Mouse (Mus musculus) MEL (cell line): ENCODE results near the gene Gm17651.

Source experiments
- CTCF ChIP-seq, 3 experiments: IDR thresholded peaks in 2 of 3; conservative IDR thresholded peaks in 1 of 3; 2 replicates each; pipeline ENCODE4 v1.5.1; 2011 to 2012; ENCODE audit warnings: low read length in 3 of 3, low read depth in 2 of 3, mild to moderate bottlenecking in 2 of 3, improper control_type of control experiment in 1 of 3, inconsistent platforms in 1 of 3, mixed read lengths in 1 of 3, moderate library complexity in 1 of 3; ENCODE audit not compliant: control insufficient read depth in 1 of 3, insufficient read depth in 1 of 3, poor library complexity in 1 of 3, severe bottlenecking in 1 of 3
- E2F4 ChIP-seq: IDR thresholded peaks from 2 replicates; pipeline ENCODE4 v1.6.1; 2011; ENCODE audit warnings: low read depth, low read length, improper control_type of control experiment, borderline replicate concordance
- EP300 ChIP-seq, 2 experiments: IDR thresholded peaks; 2 replicates each; pipeline ENCODE4 v1.6.1; 2011; ENCODE audit warnings: improper control_type of control experiment in 2 of 2, low read length in 2 of 2, low read depth in 1 of 2, mild to moderate bottlenecking in 1 of 2
- KAT2A ChIP-seq: conservative IDR thresholded peaks from 2 replicates; pipeline ENCODE4 v1.6.1; 2012; ENCODE audit warnings: low read depth, low read length, improper control_type of control experiment, inconsistent platforms
- MAX ChIP-seq: IDR thresholded peaks from 2 replicates; pipeline ENCODE4 v1.6.1; 2011; ENCODE audit warnings: low read length, improper control_type of control experiment
- NRF1 ChIP-seq: IDR thresholded peaks from 2 replicates; pipeline ENCODE4 v1.6.1; 2014; ENCODE audit warnings: low read depth, mild to moderate bottlenecking, inconsistent platforms, low read length, improper control_type of control experiment, moderate library complexity; ENCODE audit not compliant: poor library complexity, insufficient read depth, severe bottlenecking
- POLR2A ChIP-seq, 2 experiments: IDR thresholded peaks; 2 replicates each; pipeline ENCODE4 v1.6.1; 2011 to 2012; ENCODE audit warnings: low read length in 2 of 2, mild to moderate bottlenecking in 2 of 2, control low read depth in 1 of 2, improper control_type of control experiment in 1 of 2, low read depth in 1 of 2, moderate library complexity in 1 of 2; ENCODE audit not compliant: control insufficient read depth in 1 of 2, insufficient read depth in 1 of 2, poor library complexity in 1 of 2
- POLR2AphosphoS5 ChIP-seq: IDR thresholded peaks from 2 replicates; pipeline ENCODE4 v1.6.1; 2012; ENCODE audit warnings: low read depth, borderline replicate concordance, mild to moderate bottlenecking, inconsistent platforms, low read length, moderate library complexity, mixed read lengths
- SMC3 ChIP-seq: IDR thresholded peaks from 2 replicates; pipeline ENCODE4 v1.6.1; 2011; ENCODE audit warnings: low read depth, low read length, improper control_type of control experiment
- TAL1 ChIP-seq: IDR thresholded peaks from 2 replicates; pipeline ENCODE4 v1.6.1; 2012; ENCODE audit warnings: mild to moderate bottlenecking, inconsistent platforms, low read length, moderate library complexity, mixed read lengths
- UBTF ChIP-seq: IDR thresholded peaks from 2 replicates; pipeline ENCODE4 v1.6.1; 2012; ENCODE audit warnings: low read depth, mild to moderate bottlenecking, inconsistent platforms, low read length, improper control_type of control experiment, moderate library complexity, borderline replicate concordance; ENCODE audit not compliant: insufficient read depth
- USF1 ChIP-seq: IDR thresholded peaks from 2 replicates; pipeline ENCODE4 v1.6.1; 2014; ENCODE audit warnings: low read depth, mild to moderate bottlenecking, inconsistent platforms, low read length, improper control_type of control experiment, moderate library complexity
- USF2 ChIP-seq, 2 experiments: IDR thresholded peaks; 2 replicates each; pipeline ENCODE4 v1.6.1; 2011 to 2012; ENCODE audit warnings: improper control_type of control experiment in 2 of 2, low read length in 2 of 2, borderline replicate concordance in 1 of 2, inconsistent platforms in 1 of 2, low read depth in 1 of 2, mild to moderate bottlenecking in 1 of 2; ENCODE audit not compliant: insufficient read depth in 1 of 2
- ZNF384 ChIP-seq: IDR thresholded peaks from 2 replicates; pipeline ENCODE4 v1.6.1; 2012; ENCODE audit warnings: low read depth, mild to moderate bottlenecking, inconsistent platforms, low read length, improper control_type of control experiment

GRCm38 (mm10) chr3:97678416-97678815 is 3.9 kb upstream of the Gm17651 start:
- TF ChIP-seq CTCF (IDR thresholded peaks at IDR 0.05 in 2 of 3, conservative IDR thresholded peaks at IDR 0.05 in 1 of 3; ENCODE audit: control insufficient read depth in 1 of 3, insufficient read depth in 1 of 3, low read depth in 2 of 3, low read length in 3 of 3, poor library complexity in 1 of 3, severe bottlenecking in 1 of 3), result no peak
- no peak for TF ChIP-seq SMC3
- no peak for TF ChIP-seq UBTF
- TF ChIP-seq NRF1, result no peak
- TF ChIP-seq USF1, result no peak
- TF ChIP-seq KAT2A, result no peak
- TF ChIP-seq EP300 (IDR thresholded peaks at IDR 0.05; ENCODE audit: low read depth in 1 of 2, low read length in 2 of 2), result no peak
- no peak for TF ChIP-seq MAX
- no peak for TF ChIP-seq POLR2A (IDR thresholded peaks at IDR 0.05; ENCODE audit: control insufficient read depth in 1 of 2, insufficient read depth in 1 of 2, low read depth in 1 of 2, low read length in 2 of 2, poor library complexity in 1 of 2)
- no peak for TF ChIP-seq ZNF384
- TF ChIP-seq E2F4, result no peak
- TF ChIP-seq POLR2AphosphoS5, result no peak
- no peak for TF ChIP-seq USF2 (IDR thresholded peaks at IDR 0.05; ENCODE audit: borderline replicate concordance in 1 of 2, insufficient read depth in 1 of 2, low read depth in 1 of 2, low read length in 2 of 2)
- TF ChIP-seq TAL1, result no peak
